Comparison of ENCODE assay signal across 26 mouse cellular contexts in the genomic region with DNA sequence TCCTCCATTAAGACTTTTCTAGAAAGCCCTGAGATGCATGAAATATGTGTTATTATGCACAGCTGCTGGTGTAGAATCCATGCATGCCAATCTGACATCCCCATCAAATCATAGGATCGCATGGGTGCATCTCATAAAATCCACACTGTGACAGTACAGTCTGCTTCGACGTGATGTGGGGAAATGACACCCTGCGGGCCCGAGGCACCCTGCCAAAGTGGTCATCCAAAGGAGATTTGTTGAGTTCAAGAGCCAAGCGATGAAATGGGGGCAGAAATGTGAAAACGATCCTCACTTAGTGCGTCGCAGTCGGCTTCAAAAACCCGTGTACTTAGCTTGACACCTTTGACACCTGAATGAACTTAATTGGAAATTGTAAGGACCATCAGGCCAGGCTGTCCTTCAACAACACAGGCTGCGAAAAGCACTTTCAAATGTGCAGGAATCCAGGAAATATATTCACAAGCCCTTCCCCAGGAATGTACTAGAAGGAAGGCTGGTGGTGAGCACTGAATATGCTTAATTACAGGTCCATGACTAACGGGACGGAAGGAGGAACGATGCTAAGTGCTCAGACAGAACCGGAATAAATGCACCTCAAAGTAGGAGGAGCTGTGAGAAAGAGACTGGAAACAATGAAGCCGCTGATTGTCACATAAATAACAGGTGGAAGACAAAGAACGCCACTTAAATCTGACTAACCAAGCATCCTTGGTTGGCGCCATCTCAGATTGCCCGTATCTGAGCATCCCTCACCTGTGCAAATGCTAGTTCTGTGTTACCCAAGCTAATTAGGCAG.
DNase-seq lines count a peak whose midpoint lies in the region; ATAC-seq lines count a peak whose summit lies in the region.
"Had no signal": no experiment of that assay in that cellular context is flagged by ENCODE, and none has a peak within 500 bp of the region (broad histone marks: within the 10 kb centered on the region; RNA-seq: fewer than 3 reads in every experiment).

No protein-coding gene starts in this region.

- 0 out of 2 replicates have a peak overlapping the region, but pooled peaks have one; percentile 48 for H3K27ac ChIP-seq in hindbrain, embryonic 12.5 days
- no peak overlapping the region for H3K27ac ChIP-seq in hindbrain, embryonic 11.5 days (ENCODE audit: low read depth, low read length)
- H3K27ac ChIP-seq: embryonic facial prominence, embryonic 15.5 days; gastrocnemius, adult 2 months; kidney, postnatal 0 days; left cerebral cortex, adult 2 months; limb, embryonic 15.5 days; liver, embryonic 15.5 days; lung, embryonic 15.5 days; stomach, embryonic 15.5 days had no signal

- H3K27me3 ChIP-seq in hindbrain, embryonic 12.5 days, result no peaks in the 10 kb centered on the region; the same call in 1 of the 2 replicates
- H3K27me3 ChIP-seq in hindbrain, embryonic 11.5 days (ENCODE audit: control insufficient read depth, insufficient read depth, low read length), result no peaks in the 10 kb centered on the region
- H3K27me3 ChIP-seq: embryonic facial prominence, embryonic 15.5 days; liver, embryonic 15.5 days; lung, embryonic 15.5 days; neural tube, embryonic 13.5 days; stomach, embryonic 15.5 days had no signal

- no peak for ATAC-seq in hindbrain, embryonic 12.5 days (ENCODE audit: low FRiP score)
- ATAC-seq in hindbrain, embryonic 11.5 days (ENCODE audit: low FRiP score), result no peak

- peaks cover 12% of the 10 kb centered on the region; the same call in 1 of the 2 replicates for H3K4me1 ChIP-seq in hindbrain, embryonic 12.5 days
- no peaks in the 10 kb centered on the region for H3K4me1 ChIP-seq in hindbrain, embryonic 11.5 days (replicated peaks; ENCODE audit: control insufficient read depth, insufficient read depth, low read length)
- H3K4me1 ChIP-seq: liver, embryonic 15.5 days; lung, embryonic 15.5 days; stomach, embryonic 15.5 days had no signal

- H3K36me3 ChIP-seq in hindbrain, embryonic 12.5 days, result no peaks in the 10 kb centered on the region
- no peaks in the 10 kb centered on the region for H3K36me3 ChIP-seq in hindbrain, embryonic 11.5 days (ENCODE audit: control insufficient read depth, insufficient read depth, low read length)
- H3K36me3 ChIP-seq: embryonic facial prominence, embryonic 15.5 days; G1E; limb, embryonic 15.5 days; liver, embryonic 15.5 days; lung, embryonic 15.5 days; neural tube, embryonic 13.5 days; stomach, embryonic 15.5 days had no signal

- DNase-seq in cerebellum, postnatal 10 days, result peak; percentile 74 to 80
- no peak for DNase-seq in cerebellum, adult 8-10 months
- no peak for DNase-seq in hindbrain, embryonic 11.5 days (ENCODE audit: low spot score)
- peak; percentile 37 for DNase-seq in retina, postnatal 1 day
- no peak for DNase-seq in retina, embryonic 14.5 days (ENCODE audit: low spot score)
- no peak for DNase-seq in liver
- DNase-seq: adrenal gland, adult 8-10 months; cerebellum, adult 2 months; gastrocnemius, adult 2 months; kidney, adult 18-20 months; layer of hippocampus, adult 9-11 months; lung, postnatal 4 days; thymus, adult 18-20 months; thymus, postnatal 36 days had no signal

- 80% methylated on average over 20 of the region's 20 CpGs for WGBS in hindbrain, embryonic 12.5 days
- WGBS in hindbrain, embryonic 11.5 days, result 82% methylated on average over 20 of the region's 20 CpGs

- no peak overlapping the region for H3K9ac ChIP-seq in hindbrain, embryonic 12.5 days
- H3K9ac ChIP-seq in hindbrain, embryonic 11.5 days (ENCODE audit: low read depth, low read length), result no peak overlapping the region
- H3K9ac ChIP-seq: embryonic facial prominence, embryonic 15.5 days; limb, embryonic 15.5 days; liver, embryonic 15.5 days; lung, embryonic 15.5 days; neural tube, embryonic 13.5 days; stomach, embryonic 15.5 days had no signal

- no peak overlapping the region for H3K4me3 ChIP-seq in hindbrain, embryonic 12.5 days
- H3K4me3 ChIP-seq in hindbrain, embryonic 11.5 days (ENCODE audit: low read depth, low read length), result no peak overlapping the region
- H3K4me3 ChIP-seq: embryonic facial prominence, embryonic 15.5 days; gastrocnemius, adult 2 months; left cerebral cortex, adult 2 months; limb, embryonic 15.5 days; liver, embryonic 15.5 days; lung, embryonic 15.5 days; myocyte; neural tube, embryonic 13.5 days; stomach, embryonic 15.5 days had no signal

- no peak overlapping the region for H3K4me2 ChIP-seq in hindbrain, embryonic 12.5 days (replicated peaks)
- no peak overlapping the region for H3K4me2 ChIP-seq in hindbrain, embryonic 11.5 days (replicated peaks; ENCODE audit: low read depth, low read length)
- H3K4me2 ChIP-seq: embryonic facial prominence, embryonic 15.5 days; heart, embryonic 11.5 days; limb, embryonic 15.5 days; liver, embryonic 15.5 days; lung, embryonic 15.5 days; stomach, embryonic 15.5 days had no signal

- H3K9me3 ChIP-seq in hindbrain, embryonic 12.5 days (replicated peaks), result no peaks in the 10 kb centered on the region
- H3K9me3 ChIP-seq in hindbrain, embryonic 11.5 days (ENCODE audit: control insufficient read depth, low read length), result no peaks in the 10 kb centered on the region
- H3K9me3 ChIP-seq: embryonic facial prominence, embryonic 15.5 days; limb, embryonic 15.5 days; liver, embryonic 15.5 days; lung, embryonic 15.5 days; neural tube, embryonic 13.5 days; stomach, embryonic 15.5 days had no signal

Comparison
In these comparisons a context has a peak if more than half of its experiments do, and no peak if none do; other contexts are left out.
1. DNase-seq: peak in cerebellum, postnatal 10 days (2 of 2) and retina, postnatal 1 day (single experiment); none in cerebellum, adult 8-10 months (single experiment), hindbrain, embryonic 11.5 days (single experiment), retina, embryonic 14.5 days (single experiment) and liver (single experiment).